Mouse (Mus musculus): ENCODE data around the gene Tnni3. TPM values are rescaled to one million over a fixed set of nuclear protein-coding genes. Genes with fewer than 3 reads are reported as not detected.
"Not testable (repeated sequence)": the region's sequence is repeated elsewhere in the genome, so short reads cannot be mapped to it uniquely, and the experiment has no call there.

Gene Tnni3
- polyA plus RNA-seq, 1 experiment from 2014 or later: 3.9 TPM

DNA sequence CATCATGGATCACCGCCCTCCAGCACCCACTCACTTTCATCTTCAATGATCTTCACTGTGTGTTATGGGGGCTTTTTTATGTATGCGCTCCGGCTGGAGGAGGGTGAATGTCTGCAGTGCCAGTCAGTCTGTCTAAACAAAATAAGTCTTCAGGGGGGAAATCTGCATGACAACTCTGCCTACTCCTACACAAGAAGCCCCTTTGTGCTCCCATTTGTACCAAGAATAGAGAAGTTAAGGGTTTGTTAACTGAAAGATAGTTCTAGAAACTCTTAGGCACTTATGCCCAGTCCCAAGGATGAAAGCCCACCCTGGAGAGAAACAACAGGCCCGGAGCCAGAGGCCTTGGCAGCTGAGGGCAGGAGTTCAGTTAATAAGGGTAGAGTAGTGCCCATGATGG lies 12.3 kb upstream of the Tnni3 start:
- H3K4me3 ChIP-seq: no peak overlapping the region
- H3K27me3 ChIP-seq: peaks cover 24% of the 10 kb centered on the region
- 79% methylated on average over 4 of the region's 4 CpGs for WGBS

GRCm38 (mm10) chr7:4532005-4532729 lies 8.1 kb upstream of the Tnni3 start, which contains the start of gene Dnaaf3:
TSS of gene Dnaaf3 (minus strand) at chr7:4532453.
- Histone ChIP-seq H3K9me3 (no peaks in the 10 kb centered on the region), H3K4me3 (peak within 1 kb of the TSS; percentile 28), H3K4me2 (peak within 1 kb of the TSS; percentile 52), H3K27me3 (peaks cover 38% of the 10 kb centered on the region), H3K36me3 (no peaks in the 10 kb centered on the region), H3K4me1 (replicated peaks) (peaks cover 11% of the 10 kb centered on the region), H3K27ac (no peak within 1 kb of the TSS), H3K9ac (peak within 1 kb of the TSS; percentile 39; the same call in 1 of the 2 replicates)
- peak; percentile 67 for ATAC-seq (ENCODE audit: low FRiP score)
- 2% methylated on average over 28 of the region's 28 CpGs for WGBS

More for the DNA sequence above, 12.3 kb upstream of the Tnni3 start:
- Histone ChIP-seq H3K27ac (no peak overlapping the region), H3K4me2 (no peak overlapping the region), H3K9me3 (no peaks in the 10 kb centered on the region), H3K4me1 (replicated peaks) (peaks cover 8% of the 10 kb centered on the region; the same call in 1 of the 2 replicates), H3K9ac (no peak overlapping the region), H3K36me3 (peaks cover 27% of the 10 kb centered on the region)
- no peak for ATAC-seq (ENCODE audit: low FRiP score)

- H3K4me2 ChIP-seq; H3K9ac ChIP-seq; H3K36me3 ChIP-seq; H3K9me3 ChIP-seq; ATAC-seq (ENCODE audit: low FRiP score); H3K27ac ChIP-seq; H3K4me3 ChIP-seq: not testable (repeated sequence)
- Histone ChIP-seq H3K4me1 (replicated peaks) (peaks cover 17% of the 10 kb centered on the region), H3K27me3 (peaks cover 38% of the 10 kb centered on the region)
- 56% methylated on average over 8 of the region's 8 CpGs for WGBS
These were observed 6.1 kb upstream of the Tnni3 start for GRCm38 (mm10) chr7:4530166-4530565.

GRCm38 (mm10) chr7:4527302-4527689 lies 3.3 kb upstream of the Tnni3 start:
- peak overlapping the region; percentile 29; the same call in 1 of the 2 replicates for H3K4me3 ChIP-seq

GRCm38 (mm10) chr7:4526341-4527301 lies 2.6 kb upstream of the Tnni3 start:
- Histone ChIP-seq H3K4me3 (peak overlapping the region; percentile 29), H3K9me3 (no peaks in the 10 kb centered on the region), H3K9ac (peak overlapping the region; percentile 62), H3K4me1 (replicated peaks) (peaks cover 9% of the 10 kb centered on the region), H3K27me3 (peaks cover 30% of the 10 kb centered on the region; the same call in 1 of the 2 replicates), H3K36me3 (no peaks in the 10 kb centered on the region), H3K27ac (peak overlapping the region; percentile 46), H3K4me2 (peak overlapping the region; percentile 51)
- peak; percentile 93 for ATAC-seq (ENCODE audit: low FRiP score)
- WGBS: 24% methylated on average over 40 of the region's 40 CpGs

More at GRCm38 (mm10) chr7:4527302-4527689, 3.3 kb upstream of the Tnni3 start:
- Histone ChIP-seq H3K4me1 (replicated peaks) (peaks cover 15% of the 10 kb centered on the region), H3K4me2 (peak overlapping the region; percentile 51), H3K27me3 (peaks cover 30% of the 10 kb centered on the region), H3K9ac (peak overlapping the region; percentile 62; the same call in 1 of the 2 replicates), H3K36me3 (no peaks in the 10 kb centered on the region), H3K9me3 (no peaks in the 10 kb centered on the region), H3K27ac (no peak overlapping the region)
- WGBS: 51% methylated on average over 18 of the region's 18 CpGs
- ATAC-seq (ENCODE audit: low FRiP score): peak; percentile 5

GRCm38 (mm10) chr7:4523205-4524130 lies 561 bp downstream of the Tnni3 start:
- no peak for ATAC-seq (ENCODE audit: low FRiP score)
- Histone ChIP-seq H3K36me3 (no peaks in the 10 kb centered on the region), H3K4me3 (no peak overlapping the region), H3K4me2 (no peak overlapping the region), H3K9me3 (no peaks in the 10 kb centered on the region), H3K9ac (no peak overlapping the region), H3K27ac (no peak overlapping the region), H3K27me3 (peaks cover 31% of the 10 kb centered on the region), H3K4me1 (replicated peaks) (peaks cover 17% of the 10 kb centered on the region)
- WGBS: 89% methylated on average over 33 of the region's 33 CpGs

DNA sequence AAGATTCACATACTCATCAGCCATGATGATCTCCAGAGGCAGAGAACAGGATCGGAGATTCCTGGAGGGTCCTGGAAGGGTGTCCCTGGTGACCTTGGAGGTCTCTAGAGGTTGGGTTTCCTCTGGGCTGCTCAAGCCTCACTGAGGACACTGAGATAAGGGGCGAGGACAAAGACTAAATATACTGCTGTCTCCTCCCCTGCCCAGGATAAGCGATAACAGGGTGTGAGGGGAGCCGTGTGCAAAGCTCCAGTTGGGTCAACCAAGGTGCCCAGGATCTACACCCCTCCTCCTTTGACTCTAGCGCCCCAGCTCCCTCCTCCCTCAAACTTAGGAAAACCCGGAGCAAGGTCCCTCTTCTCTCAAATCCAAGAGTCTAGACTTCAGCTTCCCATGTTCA lies 1.7 kb downstream of the Tnni3 start:
- no peak overlapping the region for H3K27ac ChIP-seq
- H3K4me2 ChIP-seq: no peak overlapping the region
- 88% methylated on average over 6 of the region's 6 CpGs for whole genome bisulfite sequencing
- peaks cover 15% of the 10 kb centered on the region for H3K4me1 ChIP-seq (replicated peaks)
- H3K36me3 ChIP-seq: no peaks in the 10 kb centered on the region
- peaks cover 28% of the 10 kb centered on the region for H3K27me3 ChIP-seq
- H3K9me3 ChIP-seq: no peaks in the 10 kb centered on the region
- ATAC-seq (ENCODE audit: low FRiP score): no peak
- H3K4me3 ChIP-seq: no peak overlapping the region
- no peak overlapping the region for H3K9ac ChIP-seq

DNA sequence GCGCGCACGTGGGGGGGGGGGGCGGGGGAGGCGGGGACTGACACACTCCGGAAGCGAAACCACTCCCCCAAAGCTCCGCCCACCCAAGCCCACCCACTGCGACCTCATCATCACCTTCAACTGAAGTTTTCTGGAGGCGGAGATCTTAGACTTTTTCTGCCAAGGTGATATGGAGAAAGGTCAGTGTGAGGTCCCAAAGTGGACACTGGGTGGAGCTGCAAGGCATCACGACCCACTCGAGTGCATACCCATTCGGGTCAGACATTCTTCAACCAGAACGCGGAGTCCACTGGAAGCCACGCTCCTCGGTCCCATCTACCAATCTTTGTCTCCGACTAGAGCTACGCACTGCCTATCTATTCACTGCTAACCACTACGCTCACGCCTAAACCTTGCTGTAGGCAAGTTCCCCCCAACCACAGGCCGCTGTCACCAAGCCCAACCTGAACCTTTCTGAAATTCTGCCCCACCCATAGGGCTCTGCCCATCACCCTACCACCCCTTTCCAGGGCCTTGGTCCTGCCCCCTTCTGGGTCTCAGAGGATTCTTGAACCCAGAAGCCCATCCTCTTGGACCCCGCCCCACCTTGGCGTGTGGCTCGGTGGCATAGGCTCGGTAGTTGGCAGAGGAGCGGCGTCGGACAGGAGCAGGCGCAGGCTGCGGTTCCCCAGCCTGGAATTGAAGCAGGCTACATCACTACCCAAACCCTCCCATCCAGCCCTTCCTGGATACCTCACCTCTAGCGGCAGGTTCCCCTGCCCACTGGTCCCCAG lies 2.6 kb downstream of the Tnni3 start:
- peaks cover 26% of the 10 kb centered on the region for H3K27me3 ChIP-seq
- 0 out of 2 replicates have a peak overlapping the region, but pooled peaks have one; percentile 49 for H3K9ac ChIP-seq
- no peak overlapping the region for H3K27ac ChIP-seq
- ATAC-seq (ENCODE audit: low FRiP score): no peak
- no peaks in the 10 kb centered on the region for H3K36me3 ChIP-seq
- no peaks in the 10 kb centered on the region for H3K9me3 ChIP-seq
- 33% methylated on average over 32 of the region's 32 CpGs for WGBS
- H3K4me3 ChIP-seq: peak overlapping the region; percentile 28
- peaks cover 10% of the 10 kb centered on the region for H3K4me1 ChIP-seq (replicated peaks)
- peak overlapping the region; percentile 48 for H3K4me2 ChIP-seq

GRCm38 (mm10) chr7:4518487-4518886 lies 5.5 kb downstream of the Tnni3 start:
- WGBS: 92% methylated on average over 1 of the region's 1 CpGs

GRCm38 (mm10) chr7:4516332-4517050 lies 7.5 kb downstream of the Tnni3 start, which contains the start of gene Tnnt1:
TSS of gene Tnnt1 (minus strand) at chr7:4516382.
- Histone ChIP-seq H3K27ac (no peak within 1 kb of the TSS), H3K27me3 (peaks cover 14% of the 10 kb centered on the region), H3K4me2 (no peak within 1 kb of the TSS), H3K4me3 (no peak within 1 kb of the TSS), H3K36me3 (no peaks in the 10 kb centered on the region), H3K9ac (no peak within 1 kb of the TSS), H3K9me3 (no peaks in the 10 kb centered on the region), H3K4me1 (replicated peaks) (peaks cover 21% of the 10 kb centered on the region)
- WGBS: 8% methylated on average over 4 of the region's 4 CpGs
- ATAC-seq (ENCODE audit: low FRiP score): no peak

More at GRCm38 (mm10) chr7:4518487-4518886, 5.5 kb downstream of the Tnni3 start:
- H3K4me2 ChIP-seq: no peak overlapping the region
- peaks cover 26% of the 10 kb centered on the region for H3K27me3 ChIP-seq
- H3K9ac ChIP-seq: no peak overlapping the region
- H3K4me1 ChIP-seq (replicated peaks): peaks cover 21% of the 10 kb centered on the region
- H3K9me3 ChIP-seq: no peaks in the 10 kb centered on the region
- ATAC-seq (ENCODE audit: low FRiP score): no peak
- H3K4me3 ChIP-seq: no peak overlapping the region
- no peaks in the 10 kb centered on the region for H3K36me3 ChIP-seq
- no peak overlapping the region for H3K27ac ChIP-seq
